Mouse (Mus musculus): ENCODE results near the gene Bmp2k.

Bmp2k gene

GRCm38 (mm10) chr5:97111207-97111910 lies 113.9 kb downstream of the Bmp2k start, which contains the start of gene Paqr3:
Gene Paqr3, minus strand, starts transcription at chr5:97111596.
- peak; percentile 99 for DNase-seq

GRCm38 (mm10) chr5:97124977-97125376 lies 127.5 kb downstream of the Bmp2k start:
- no peak for DNase-seq

GRCm38 (mm10) chr5:97125459-97125970 lies 128.0 kb downstream of the Bmp2k start:
- DNase-seq, result no peak

- DNase-seq, result peak; percentile 77 to 83
Measured at GRCm38 (mm10) chr5:97126005-97126404, 128.5 kb downstream of the Bmp2k start.

GRCm38 (mm10) chr5:97127284-97127683 lies 129.8 kb downstream of the Bmp2k start:
- no peak for DNase-seq

GRCm38 (mm10) chr5:97128242-97129226 lies 131.0 kb downstream of the Bmp2k start:
- DNase-seq, result peak; percentile 86 to 87

GRCm38 (mm10) chr5:97129589-97129988 lies 132.1 kb downstream of the Bmp2k start:
- no peak for DNase-seq

- DNase-seq, result peak; percentile 30 to 57
Measured at GRCm38 (mm10) chr5:97135331-97135730, 137.8 kb downstream of the Bmp2k start.

Data from cerebellum, postnatal 14 days (tissue).